Mouse (Mus musculus) MEL (cell line): ENCODE data around the gene Shld2. TPM values are rescaled to one million over a fixed set of nuclear protein-coding genes. Genes with fewer than 3 reads are reported as not detected.

Experiments
- DNase-seq: peaks from one replicate; pipeline ENCODE4 v3.0.0; 2011; ENCODE audit warnings: low read depth, low spot score
- H3K27ac ChIP-seq: 2 replicates; pipeline ENCODE4 v1.5.1; 2012; ENCODE audit warnings: low read depth, mild to moderate bottlenecking, control low read depth, low read length, moderate library complexity; ENCODE audit not compliant: control insufficient read depth
- H3K27me3 ChIP-seq, 2 experiments: fragments of 150-350 bp in 1 of 2; sonication (generic) in 1 of 2; 2 replicates each; pipeline ENCODE4 v1.6.1; 2012; ENCODE audit warnings: low read length in 2 of 2, mild to moderate bottlenecking in 2 of 2, improper control_type of control experiment in 1 of 2, moderate library complexity in 1 of 2; ENCODE audit not compliant: insufficient read depth in 2 of 2, control insufficient read depth in 1 of 2
- H3K36me3 ChIP-seq, 2 experiments: 2 replicates each; pipeline ENCODE4 v1.6.1; 2012 to 2014; ENCODE audit warnings: low read length in 2 of 2, improper control_type of control experiment in 1 of 2, inconsistent platforms in 1 of 2, mild to moderate bottlenecking in 1 of 2; ENCODE audit not compliant: insufficient read depth in 2 of 2, control insufficient read depth in 1 of 2
- H3K4me1 ChIP-seq, 2 experiments: fragments of 150-350 bp in 1 of 2; sonication (generic) in 1 of 2; 2 replicates each; pipeline ENCODE4 v1.6.1; 2012; ENCODE audit warnings: low read length in 2 of 2, improper control_type of control experiment in 1 of 2, mild to moderate bottlenecking in 1 of 2; ENCODE audit not compliant: insufficient read depth in 2 of 2, control insufficient read depth in 1 of 2
- H3K4me3 ChIP-seq, 2 experiments: fragments of 150-350 bp in 1 of 2; sonication (generic) in 1 of 2; 2 replicates each; pipeline ENCODE4 v1.5.1; 2012; ENCODE audit warnings: low read depth in 2 of 2, low read length in 2 of 2, mild to moderate bottlenecking in 2 of 2, moderate library complexity in 2 of 2, control low read depth in 1 of 2, improper control_type of control experiment in 1 of 2; ENCODE audit not compliant: control insufficient read depth in 1 of 2, insufficient read depth in 1 of 2
- H3K79me2 ChIP-seq: 2 replicates; pipeline ENCODE4 v1.6.1; 2012; ENCODE audit warnings: mild to moderate bottlenecking, low read length, moderate library complexity; ENCODE audit not compliant: control insufficient read depth, poor library complexity, insufficient read depth
- H3K9ac ChIP-seq: 2 replicates; pipeline ENCODE4 v1.6.1; 2012; ENCODE audit warnings: low read depth, mild to moderate bottlenecking, control low read depth, low read length, moderate library complexity; ENCODE audit not compliant: control insufficient read depth, poor library complexity, severe bottlenecking
- H3K9me3 ChIP-seq: fragments of 150-350 bp; sonication (generic); replicated peaks from 2 replicates; pipeline ENCODE4 v1.6.1; 2012; ENCODE audit warnings: mild to moderate bottlenecking, low read length, improper control_type of control experiment, moderate library complexity; ENCODE audit not compliant: insufficient read depth
- BHLHE40 ChIP-seq: IDR thresholded peaks from 2 replicates; pipeline ENCODE4 v1.6.1; 2012; ENCODE audit warnings: low read depth, mild to moderate bottlenecking, inconsistent platforms, low read length, improper control_type of control experiment, borderline replicate concordance
- CHD1 ChIP-seq: IDR thresholded peaks from 2 replicates; pipeline ENCODE4 v1.6.1; 2012; ENCODE audit warnings: low read depth, mild to moderate bottlenecking, inconsistent platforms, low read length, improper control_type of control experiment
- CHD2 ChIP-seq: IDR thresholded peaks from 2 replicates; pipeline ENCODE4 v1.6.1; 2011; ENCODE audit warnings: low read length, improper control_type of control experiment
- CTCF ChIP-seq, 3 experiments: IDR thresholded peaks in 2 of 3; conservative IDR thresholded peaks in 1 of 3; 2 replicates each; pipeline ENCODE4 v1.5.1; 2011 to 2012; ENCODE audit warnings: low read length in 3 of 3, low read depth in 2 of 3, mild to moderate bottlenecking in 2 of 3, improper control_type of control experiment in 1 of 3, inconsistent platforms in 1 of 3, mixed read lengths in 1 of 3, moderate library complexity in 1 of 3; ENCODE audit not compliant: control insufficient read depth in 1 of 3, insufficient read depth in 1 of 3, poor library complexity in 1 of 3, severe bottlenecking in 1 of 3
- E2F4 ChIP-seq: IDR thresholded peaks from 2 replicates; pipeline ENCODE4 v1.6.1; 2011; ENCODE audit warnings: low read depth, low read length, improper control_type of control experiment, borderline replicate concordance
- EP300 ChIP-seq, 2 experiments: IDR thresholded peaks; 2 replicates each; pipeline ENCODE4 v1.6.1; 2011; ENCODE audit warnings: improper control_type of control experiment in 2 of 2, low read length in 2 of 2, low read depth in 1 of 2, mild to moderate bottlenecking in 1 of 2
- ETS1 ChIP-seq: IDR thresholded peaks from 2 replicates; pipeline ENCODE4 v1.6.1; 2012; ENCODE audit warnings: low read depth, mild to moderate bottlenecking, inconsistent platforms, low read length, improper control_type of control experiment, moderate library complexity
- GABPA ChIP-seq: IDR thresholded peaks from 2 replicates; pipeline ENCODE4 v1.6.1; 2012; ENCODE audit warnings: low read depth, mild to moderate bottlenecking, inconsistent platforms, low read length, improper control_type of control experiment, moderate library complexity
- GATA1 ChIP-seq: IDR thresholded peaks from 2 replicates; pipeline ENCODE4 v1.6.1; 2011; ENCODE audit warnings: low read depth, low read length, improper control_type of control experiment
- HCFC1 ChIP-seq: IDR thresholded peaks from 2 replicates; pipeline ENCODE4 v1.6.1; 2012; ENCODE audit warnings: low read depth, mild to moderate bottlenecking, inconsistent platforms, low read length, improper control_type of control experiment, moderate library complexity
- JUND ChIP-seq: IDR thresholded peaks from 2 replicates; pipeline ENCODE4 v1.6.1; 2011; ENCODE audit warnings: low read depth, mild to moderate bottlenecking, improper control_type of control experiment, low read length
- KAT2A ChIP-seq: conservative IDR thresholded peaks from 2 replicates; pipeline ENCODE4 v1.6.1; 2012; ENCODE audit warnings: low read depth, low read length, improper control_type of control experiment, inconsistent platforms
- MAZ ChIP-seq: IDR thresholded peaks from 2 replicates; pipeline ENCODE4 v1.6.1; 2012; ENCODE audit warnings: low read depth, mild to moderate bottlenecking, inconsistent platforms, low read length, improper control_type of control experiment
- MEF2A ChIP-seq: IDR thresholded peaks from 2 replicates; pipeline ENCODE4 v1.6.1; 2014; ENCODE audit warnings: low read depth, mild to moderate bottlenecking, inconsistent platforms, low read length, improper control_type of control experiment; ENCODE audit not compliant: poor library complexity, insufficient replicate concordance, severe bottlenecking; ENCODE audit errors: extremely low read depth
- MXI1 ChIP-seq: IDR thresholded peaks from 2 replicates; pipeline ENCODE4 v1.6.1; 2011; ENCODE audit warnings: mild to moderate bottlenecking, low read depth, low read length, improper control_type of control experiment
- MYB ChIP-seq: IDR thresholded peaks from 2 replicates; pipeline ENCODE4 v1.6.1; 2011; ENCODE audit warnings: mild to moderate bottlenecking, low read depth, low read length, improper control_type of control experiment
- MYC ChIP-seq: IDR thresholded peaks from 2 replicates; pipeline ENCODE4 v1.6.1; 2011; ENCODE audit warnings: low read depth, mild to moderate bottlenecking, low read length, improper control_type of control experiment, moderate library complexity
- NELFE ChIP-seq: IDR thresholded peaks from 2 replicates; pipeline ENCODE4 v1.6.1; 2011; ENCODE audit warnings: low read depth, low read length, improper control_type of control experiment
- POLR2A ChIP-seq, 2 experiments: IDR thresholded peaks; 2 replicates each; pipeline ENCODE4 v1.6.1; 2011 to 2012; ENCODE audit warnings: low read length in 2 of 2, mild to moderate bottlenecking in 2 of 2, control low read depth in 1 of 2, improper control_type of control experiment in 1 of 2, low read depth in 1 of 2, moderate library complexity in 1 of 2; ENCODE audit not compliant: control insufficient read depth in 1 of 2, insufficient read depth in 1 of 2, poor library complexity in 1 of 2
- POLR2AphosphoS5 ChIP-seq: IDR thresholded peaks from 2 replicates; pipeline ENCODE4 v1.6.1; 2012; ENCODE audit warnings: low read depth, borderline replicate concordance, mild to moderate bottlenecking, inconsistent platforms, low read length, moderate library complexity, mixed read lengths
- RCOR1 ChIP-seq: IDR thresholded peaks from 2 replicates; pipeline ENCODE4 v1.6.1; 2012; ENCODE audit warnings: low read depth, mild to moderate bottlenecking, inconsistent platforms, low read length, improper control_type of control experiment
- SIN3A ChIP-seq: IDR thresholded peaks from 2 replicates; pipeline ENCODE4 v1.6.1; 2012; ENCODE audit warnings: low read length, improper control_type of control experiment, inconsistent platforms
- SMC3 ChIP-seq: IDR thresholded peaks from 2 replicates; pipeline ENCODE4 v1.6.1; 2011; ENCODE audit warnings: low read depth, low read length, improper control_type of control experiment
- TAL1 ChIP-seq: IDR thresholded peaks from 2 replicates; pipeline ENCODE4 v1.6.1; 2012; ENCODE audit warnings: mild to moderate bottlenecking, inconsistent platforms, low read length, moderate library complexity, mixed read lengths
- TBP ChIP-seq: IDR thresholded peaks from 2 replicates; pipeline ENCODE4 v1.8.0; 2011; ENCODE audit warnings: low read depth, low read length, improper control_type of control experiment
- TCF12 ChIP-seq: IDR thresholded peaks from 2 replicates; pipeline ENCODE4 v1.6.1; 2014; ENCODE audit warnings: low read depth, mild to moderate bottlenecking, inconsistent platforms, low read length, improper control_type of control experiment, moderate library complexity
- USF1 ChIP-seq: IDR thresholded peaks from 2 replicates; pipeline ENCODE4 v1.6.1; 2014; ENCODE audit warnings: low read depth, mild to moderate bottlenecking, inconsistent platforms, low read length, improper control_type of control experiment, moderate library complexity
- USF2 ChIP-seq, 2 experiments: IDR thresholded peaks; 2 replicates each; pipeline ENCODE4 v1.6.1; 2011 to 2012; ENCODE audit warnings: improper control_type of control experiment in 2 of 2, low read length in 2 of 2, borderline replicate concordance in 1 of 2, inconsistent platforms in 1 of 2, low read depth in 1 of 2, mild to moderate bottlenecking in 1 of 2; ENCODE audit not compliant: insufficient read depth in 1 of 2
- ZC3H11A ChIP-seq: IDR thresholded peaks from 2 replicates; pipeline ENCODE4 v1.6.1; 2012; ENCODE audit warnings: low read depth, mild to moderate bottlenecking, inconsistent platforms, low read length, improper control_type of control experiment
- ZMIZ1 ChIP-seq: IDR thresholded peaks from 2 replicates; pipeline ENCODE4 v1.6.1; 2012; ENCODE audit warnings: low read depth, mild to moderate bottlenecking, inconsistent platforms, low read length, improper control_type of control experiment, moderate library complexity
- polyA plus RNA-seq, 2 experiments: library from polyadenylated mRNA; stranded (reverse) in 1 of 2; unstranded in 1 of 2; fragments of >175 nt in 1 of 2; fragments of >200 nt in 1 of 2; gene quantifications; 2 replicates each; pipeline versions ENCODE4 v1.2.1 to v1.2.4; 2012; ENCODE audit warnings: low replicate concordance in 2 of 2, low read depth in 1 of 2; ENCODE audit not compliant: insufficient read length in 2 of 2, insufficient read depth in 1 of 2, missing spikeins in 1 of 2
- total RNA-seq: library from RNA; depleted of rRNA; stranded (reverse); fragments of 300-350 nt; gene quantifications from 2 replicates; pipeline ENCODE4 v1.2.3, GENCODE M21; 2012

The Shld2 gene
- total and polyA plus RNA-seq, 3 experiments = 7.0 to 7.9 TPM; not detected in 1

DNA sequence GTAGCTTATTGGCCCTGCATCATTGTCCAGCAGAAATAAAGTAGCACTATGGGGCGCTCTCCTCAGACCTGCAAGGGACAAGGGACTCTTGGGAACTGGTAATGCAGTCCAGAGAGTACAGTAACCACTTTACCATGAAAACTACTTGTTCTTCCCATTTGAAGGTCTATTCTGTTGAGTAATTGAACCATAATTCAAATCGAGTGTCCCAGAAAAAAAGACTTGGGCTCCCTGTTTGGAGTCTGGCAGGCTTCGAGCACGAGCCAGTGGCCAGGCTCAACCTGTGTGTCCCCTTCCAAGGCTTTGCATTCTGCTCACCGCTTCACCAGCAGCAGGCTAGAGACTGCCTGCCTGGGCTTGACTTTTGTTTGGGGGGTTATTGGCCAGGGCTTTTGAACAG is 34.1 kb upstream of the Shld2 start:
- Histone ChIP-seq H3K27me3 (no peaks in the 10 kb centered on the region), H3K36me3 (peaks cover 5 to 28% of the 10 kb centered on the region in 2 experiments), H3K27ac (no peak overlapping the region), H3K9ac (no peak overlapping the region), H3K9me3 (no peaks in the 10 kb centered on the region), H3K79me2 (no peaks in the 10 kb centered on the region), H3K4me3 (no peak overlapping the region), H3K4me1 (peaks cover 16 to 21% of the 10 kb centered on the region in 2 experiments)
- TF ChIP-seq MAZ = no peak
- no peak for TF ChIP-seq MYB
- no peak for TF ChIP-seq ZC3H11A
- no peak for TF ChIP-seq USF2 (IDR thresholded peaks at IDR 0.05; ENCODE audit: borderline replicate concordance in 1 of 2, insufficient read depth in 1 of 2, low read depth in 1 of 2, low read length in 2 of 2)
- TF ChIP-seq CHD2 = no peak
- no peak for TF ChIP-seq TCF12
- TF ChIP-seq SIN3A = no peak
- TF ChIP-seq USF1 = no peak
- no peak for TF ChIP-seq GABPA
- no peak for TF ChIP-seq CHD1
- TF ChIP-seq NELFE = no peak
- TF ChIP-seq MYC = no peak
- no peak for TF ChIP-seq MEF2A
- TF ChIP-seq JUND = no peak
- no peak for TF ChIP-seq MXI1
- TF ChIP-seq CTCF (IDR thresholded peaks at IDR 0.05 in 2 of 3, conservative IDR thresholded peaks at IDR 0.05 in 1 of 3; ENCODE audit: control insufficient read depth in 1 of 3, insufficient read depth in 1 of 3, low read depth in 2 of 3, low read length in 3 of 3, poor library complexity in 1 of 3, severe bottlenecking in 1 of 3) = no peak
- no peak for TF ChIP-seq ZMIZ1
- DNase-seq = no peak

DNA sequence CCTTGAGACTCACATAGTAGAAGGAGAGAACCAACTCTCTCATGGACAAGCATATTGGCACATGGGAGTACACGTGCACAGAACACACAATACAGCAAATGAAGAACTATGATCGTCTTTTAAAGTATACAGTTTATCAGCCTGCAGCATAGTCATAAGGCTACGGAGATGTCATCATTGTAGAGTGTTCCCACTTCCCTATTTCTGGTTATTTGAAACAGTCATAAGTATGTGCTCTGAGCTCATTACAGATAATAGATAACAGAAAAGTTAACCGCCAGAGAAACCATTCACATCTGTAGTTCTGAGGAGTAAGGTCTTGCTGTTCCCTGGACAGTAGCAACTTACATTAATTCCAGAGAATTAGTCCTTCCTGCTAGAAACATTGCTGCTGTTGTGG is 32.8 kb upstream of the Shld2 start:
- Histone ChIP-seq H3K4me3 (no peak overlapping the region), H3K36me3 (peaks cover 5 to 28% of the 10 kb centered on the region in 2 experiments), H3K9me3 (no peaks in the 10 kb centered on the region), H3K9ac (peak overlapping the region; percentile 31), H3K27ac (peak overlapping the region; percentile 94), H3K79me2 (no peaks in the 10 kb centered on the region), H3K27me3 (no peaks in the 10 kb centered on the region), H3K4me1 (peaks cover 16 to 21% of the 10 kb centered on the region in 2 experiments)
- DNase-seq = peak; percentile 89
- TF ChIP-seq TAL1 = peak; percentile 62
- TF ChIP-seq POLR2A (IDR thresholded peaks at IDR 0.05; ENCODE audit: control insufficient read depth in 1 of 2, insufficient read depth in 1 of 2, low read depth in 1 of 2, low read length in 2 of 2, poor library complexity in 1 of 2) = peak in 1 of 2 experiments; percentile 43; a peak in 2 of 4 replicates
- peak; percentile 96 for TF ChIP-seq MYC
- peak; percentile 84 for TF ChIP-seq MXI1
- peak; percentile 75 for TF ChIP-seq RCOR1
- peak; percentile 96 for TF ChIP-seq GATA1
- TF ChIP-seq CHD1 = no peak
- peak; percentile 48; the same call in 1 of the 2 replicates for TF ChIP-seq BHLHE40
- peak; percentile 91 for TF ChIP-seq MYB
- peak; percentile 54; the same call in 1 of the 2 replicates for TF ChIP-seq GABPA
- TF ChIP-seq EP300 (IDR thresholded peaks at IDR 0.05; ENCODE audit: low read depth in 1 of 2, low read length in 2 of 2) = peak; percentile 97 to 98
- peak; percentile 64; the same call in 1 of the 2 replicates for TF ChIP-seq E2F4
- peak; percentile 34; the same call in 1 of the 2 replicates for TF ChIP-seq CHD2
- TF ChIP-seq TBP = peak; percentile 41; the same call in 1 of the 2 replicates
- 0 out of 2 replicates have a peak, but pooled peaks have one; percentile 16 for TF ChIP-seq ZC3H11A
- TF ChIP-seq ETS1 = peak; percentile 100
- TF ChIP-seq POLR2AphosphoS5 = no peak
- peak; percentile 56; the same call in 1 of the 2 replicates for TF ChIP-seq KAT2A
- peak; percentile 96 for TF ChIP-seq SIN3A
- no peak for TF ChIP-seq USF2 (IDR thresholded peaks at IDR 0.05; ENCODE audit: borderline replicate concordance in 1 of 2, insufficient read depth in 1 of 2, low read depth in 1 of 2, low read length in 2 of 2)
- TF ChIP-seq SMC3 = no peak
- peak; percentile 56; the same call in 1 of the 2 replicates for TF ChIP-seq HCFC1
